Mouse (Mus musculus) midbrain, postnatal 0 days (tissue): ENCODE measurements around the gene Ext2. TPM values are rescaled to one million over a fixed set of nuclear protein-coding genes. Genes with fewer than 3 reads are reported as not detected.

Experiments
- ATAC-seq: fragments of 200-750 bp; cut with Nextera tagmentation; 2 replicates; pipeline ENCODE4 v1.8.0; 2017; ENCODE audit warnings: moderate number of reproducible peaks, mild to moderate bottlenecking, moderate TSS enrichment, moderate library complexity; ENCODE audit not compliant: low FRiP score
- DNase-seq: peaks from one replicate; pipeline ENCODE4 v3.0.0-alpha.2; 2015; ENCODE audit warnings: low spot score
- H3K27ac ChIP-seq: fragments of 300-500 bp; sonication (generic); 2 replicates; pipeline ENCODE4 v1.5.1; 2014; ENCODE audit warnings: low read depth, mild to moderate bottlenecking, low read length, mixed read lengths
- H3K27me3 ChIP-seq: fragments of 300-500 bp; sonication (generic); 2 replicates; pipeline ENCODE4 v1.6.1; 2014; ENCODE audit warnings: low read length, control low read depth, mixed read lengths; ENCODE audit not compliant: insufficient read depth
- H3K36me3 ChIP-seq: fragments of 300-500 bp; sonication (generic); 2 replicates; pipeline ENCODE4 v1.6.1; 2014; ENCODE audit warnings: low read length, control low read depth, mixed read lengths; ENCODE audit not compliant: insufficient read depth
- H3K4me1 ChIP-seq: fragments of 300-500 bp; sonication (generic); 2 replicates; pipeline ENCODE4 v1.6.1; 2014; ENCODE audit warnings: mild to moderate bottlenecking, control low read depth, antibody characterized with exemption, low read length, mixed read lengths; ENCODE audit not compliant: insufficient read depth
- H3K4me2 ChIP-seq: fragments of 300-500 bp; sonication (generic); 2 replicates; pipeline ENCODE4 v1.6.1; 2014; ENCODE audit warnings: low read depth, mild to moderate bottlenecking, low read length, mixed read lengths; ENCODE audit not compliant: poor library complexity, severe bottlenecking
- H3K4me3 ChIP-seq: fragments of 300-500 bp; sonication (generic); 2 replicates; pipeline ENCODE4 v1.5.1; 2014; ENCODE audit warnings: low read depth, mild to moderate bottlenecking, low read length, moderate library complexity
- H3K9ac ChIP-seq: fragments of 300-500 bp; sonication (generic); replicated peaks from 2 replicates; pipeline ENCODE4 v1.6.1; 2014; ENCODE audit warnings: mild to moderate bottlenecking, low read length, moderate library complexity, mixed read lengths; ENCODE audit not compliant: poor library complexity, severe bottlenecking
- H3K9me3 ChIP-seq: fragments of 300-500 bp; sonication (generic); 2 replicates; pipeline ENCODE4 v1.6.1; 2016; ENCODE audit warnings: low read length, control low read depth
- CTCF ChIP-seq: IDR thresholded peaks from 2 replicates; pipeline ENCODE4 v1.5.1; 2016; ENCODE audit warnings: antibody characterized with exemption, mild to moderate bottlenecking
- WGBS: fragments of 180-500 bp; shearing (Covaris S2); extraction: QIAGEN DNeasy Blood & Tissue Kit; methylation state at CpG from one replicate; pipeline ENCODE4 v1.1.7; 2014; 5-methylcytosine and 5-hydroxymethylcytosine counted together
- polyA plus RNA-seq: library from polyadenylated mRNA; unstranded; fragments of >200 nt; fragmentation: Nextera tagmentation; extraction: Ambion mirVana; gene quantifications from 2 replicates; pipeline ENCODE4 v1.2.1, GENCODE M21; 2015
- total RNA-seq: library from RNA; depleted of rRNA; stranded (reverse); fragments of >200 nt; gene quantifications from 2 replicates; pipeline ENCODE4 v1.2.3, GENCODE M21; 2014

The Ext2 gene
- total and polyA plus RNA-seq, 2 experiments from 2014 or later, result 42.7 to 74.1 TPM

- ATAC-seq, result no peak
- Histone ChIP-seq H3K27me3 (no peaks in the 10 kb centered on the region), H3K4me2 (no peak overlapping the region), H3K27ac (no peak overlapping the region), H3K9ac (no peak overlapping the region), H3K4me1 (peaks cover 2% of the 10 kb centered on the region; the same call in 1 of the 2 replicates), H3K4me3 (no peak overlapping the region), H3K36me3 (peaks cover 6% of the 10 kb centered on the region; the same call in 1 of the 2 replicates), H3K9me3 (no peaks in the 10 kb centered on the region)
- WGBS, result 76% methylated on average over 5 of the region's 5 CpGs
- TF ChIP-seq CTCF, result no peak
- DNase-seq, result no peak
Observed at GRCm38 (mm10) chr2:93782682-93783081, 39.7 kb downstream of the Ext2 start.

GRCm38 (mm10) chr2:93782156-93782555 lies 40.2 kb downstream of the Ext2 start:
- ATAC-seq (no peak), DNase-seq (no peak)
- no peak for TF ChIP-seq CTCF
- Histone ChIP-seq H3K9me3 (no peaks in the 10 kb centered on the region), H3K4me2 (no peak overlapping the region), H3K4me1 (peaks cover 2% of the 10 kb centered on the region; the same call in 1 of the 2 replicates), H3K27ac (no peak overlapping the region), H3K4me3 (no peak overlapping the region), H3K36me3 (0 out of 2 replicates have a peak, but pooled peaks cover 5% of the 10 kb centered on the region), H3K27me3 (no peaks in the 10 kb centered on the region), H3K9ac (no peak overlapping the region)
- WGBS, result 91% methylated on average over 4 of the region's 4 CpGs

- 71% methylated on average over 10 of the region's 10 CpGs for WGBS
- no peaks in the 10 kb centered on the region for H3K27me3 ChIP-seq
Observed at GRCm38 (mm10) chr2:93780528-93780927, 41.8 kb downstream of the Ext2 start.

GRCm38 (mm10) chr2:93779897-93780208 lies 42.5 kb downstream of the Ext2 start:
- no peak overlapping the region for H3K27ac ChIP-seq

More at GRCm38 (mm10) chr2:93780528-93780927, 41.8 kb downstream of the Ext2 start:
- no peaks in the 10 kb centered on the region; the same call in 1 of the 2 replicates for H3K4me1 ChIP-seq
- H3K9me3 ChIP-seq, result no peaks in the 10 kb centered on the region
- no peak for TF ChIP-seq CTCF
- H3K4me3 ChIP-seq, result no peak overlapping the region
- no peak overlapping the region for H3K27ac ChIP-seq
- no peak overlapping the region for H3K4me2 ChIP-seq
- H3K9ac ChIP-seq, result no peak overlapping the region
- 0 out of 2 replicates have a peak, but pooled peaks cover 5% of the 10 kb centered on the region for H3K36me3 ChIP-seq
- no peak for ATAC-seq
- no peak for DNase-seq

GRCm38 (mm10) chr2:93779081-93779896 lies 43.1 kb downstream of the Ext2 start:
- WGBS, result 61% methylated on average over 16 of the region's 16 CpGs
- Histone ChIP-seq H3K4me3 (no peak overlapping the region), H3K27ac (no peak overlapping the region), H3K4me1 (no peaks in the 10 kb centered on the region), H3K9ac (no peak overlapping the region), H3K9me3 (no peaks in the 10 kb centered on the region), H3K4me2 (no peak overlapping the region), H3K36me3 (0 out of 2 replicates have a peak, but pooled peaks cover 5% of the 10 kb centered on the region), H3K27me3 (no peaks in the 10 kb centered on the region)
- no peak for ATAC-seq
- DNase-seq, result no peak
- no peak for TF ChIP-seq CTCF

More at GRCm38 (mm10) chr2:93779897-93780208, 42.5 kb downstream of the Ext2 start:
- 73% methylated on average over 6 of the region's 6 CpGs for WGBS
- TF ChIP-seq CTCF, result no peak
- Histone ChIP-seq H3K9me3 (no peaks in the 10 kb centered on the region), H3K36me3 (0 out of 2 replicates have a peak, but pooled peaks cover 5% of the 10 kb centered on the region), H3K4me3 (no peak overlapping the region), H3K9ac (no peak overlapping the region), H3K4me2 (no peak overlapping the region), H3K4me1 (no peaks in the 10 kb centered on the region; the same call in 1 of the 2 replicates), H3K27me3 (no peaks in the 10 kb centered on the region)
- DNase-seq, result no peak
- no peak for ATAC-seq

GRCm38 (mm10) chr2:93778616-93779015 lies 43.8 kb downstream of the Ext2 start:
- H3K4me1 ChIP-seq, result no peaks in the 10 kb centered on the region
- H3K9ac ChIP-seq, result no peak overlapping the region
- no peak overlapping the region for H3K4me3 ChIP-seq
- H3K9me3 ChIP-seq, result no peaks in the 10 kb centered on the region
- H3K36me3 ChIP-seq, result 0 out of 2 replicates have a peak, but pooled peaks cover 5% of the 10 kb centered on the region
- no peak overlapping the region for H3K4me2 ChIP-seq
- WGBS, result 86% methylated on average over 5 of the region's 5 CpGs
- TF ChIP-seq CTCF, result no peak
- no peak for DNase-seq
- no peak for ATAC-seq
- no peak overlapping the region for H3K27ac ChIP-seq
- H3K27me3 ChIP-seq, result no peaks in the 10 kb centered on the region
